ENCODE assay signal across 10 mouse cellular contexts in genomic region chr7:127896384-127896783, GRCm38 (mm10). TPM values are rescaled to one million over a fixed set of nuclear protein-coding genes. Genes with fewer than 3 reads are reported as not detected.
DNase-seq lines count a peak whose midpoint lies in the region; ATAC-seq lines count a peak whose summit lies in the region.
"Had no signal": no experiment of that assay in that cellular context is flagged by ENCODE, and none has a peak within 500 bp of the region (broad histone marks: within the 10 kb centered on the region; RNA-seq: fewer than 3 reads in every experiment).

No protein-coding gene starts in this region.

- H3K4me1 ChIP-seq in embryonic facial prominence, embryonic 11.5 days (ENCODE audit: control insufficient read depth, insufficient read depth, low read length) = no peaks in the 10 kb centered on the region

- no peaks in the 10 kb centered on the region for H3K9me3 ChIP-seq in embryonic facial prominence, embryonic 11.5 days (replicated peaks; ENCODE audit: control insufficient read depth, low read length)
- H3K9me3 ChIP-seq: stomach, embryonic 15.5 days had no signal

- no peak overlapping the region for H3K4me2 ChIP-seq in embryonic facial prominence, embryonic 11.5 days (ENCODE audit: low read depth, low read length)

- peak; percentile 60 for DNase-seq in gastrocnemius, adult 18-20 months (ENCODE audit: low spot score)
- no peak for DNase-seq in gastrocnemius, postnatal 25 days
- DNase-seq in A20 (ENCODE audit: low read depth, low spot score) = peak; percentile 79
- peak; percentile 52 for DNase-seq in adrenal gland, postnatal 25 days
- peak; percentile 61 for DNase-seq in embryonic facial prominence, embryonic 11.5 days (ENCODE audit: low spot score)
- DNase-seq in layer of hippocampus, adult 9-10 months (ENCODE audit: low spot score) = peak; percentile 58
- DNase-seq in thymus, postnatal 10 days (ENCODE audit: low spot score in 2 of 2) = peak; percentile 50 to 76

- no peaks in the 10 kb centered on the region for H3K27me3 ChIP-seq in embryonic facial prominence, embryonic 11.5 days (ENCODE audit: control insufficient read depth, insufficient read depth, low read length)
- H3K27me3 ChIP-seq: stomach, embryonic 15.5 days had no signal

- no peak for ATAC-seq in embryonic facial prominence, embryonic 11.5 days (replicated peaks; ENCODE audit: insufficient number of reproducible peaks, low FRiP score, low TSS enrichment, low read depth)
- ATAC-seq in monocyte, adult 5-6 weeks (replicated peaks; ENCODE audit: insufficient number of reproducible peaks, low FRiP score, low TSS enrichment, poor library complexity, severe bottlenecking) = 0 out of 2 replicates have a peak, but pooled peaks have one; percentile 30

- no peaks in the 10 kb centered on the region for H3K36me3 ChIP-seq in embryonic facial prominence, embryonic 11.5 days (replicated peaks; ENCODE audit: control insufficient read depth, insufficient read depth, low read depth, low read length)

- WGBS in embryonic facial prominence, embryonic 11.5 days = 57% methylated on average over 13 of the region's 13 CpGs

- H3K4me3 ChIP-seq in embryonic facial prominence, embryonic 11.5 days (ENCODE audit: low read depth, low read length) = no peak overlapping the region

- H3K9ac ChIP-seq in embryonic facial prominence, embryonic 11.5 days (replicated peaks; ENCODE audit: low read length) = no peak overlapping the region
- H3K9ac ChIP-seq: stomach, embryonic 15.5 days had no signal

- no peak overlapping the region for H3K27ac ChIP-seq in embryonic facial prominence, embryonic 11.5 days (replicated peaks; ENCODE audit: low read depth, low read length)

RNA-seq across cellular contexts. Expression of gene Vkorc1, which starts 1.0 kb away (rescaled TPM):
- 1 to 10 TPM; 7.5 to 9.9 TPM for total RNA-seq in gastrocnemius, adult 18-20 months (2021)
- total RNA-seq in gastrocnemius, postnatal 25 days (2021) = 10 to 100 TPM; 12.7 to 18.3 TPM
- total RNA-seq in adrenal gland, postnatal 25 days (2021) = 69.5 and 76.6 TPM in 2 replicates
- polyA plus RNA-seq in embryonic facial prominence, embryonic 11.5 days (2014; fragmentation: Nextera tagmentation; extraction: Ambion mirVana) = 64.5 and 67.4 TPM in 2 replicates
- total RNA-seq in monocyte, adult 5-6 weeks (2017) = 1.4 to 3.6 TPM (median 2.3 TPM) in 3 replicates

RNA-seq across cellular contexts. Expression of gene Gm21974, which starts 1.1 kb away (rescaled TPM):
- not detected for total RNA-seq in gastrocnemius, adult 18-20 months (2021)
- total RNA-seq in gastrocnemius, postnatal 25 days (2021) = not detected
- not detected in 2 replicates for total RNA-seq in adrenal gland, postnatal 25 days (2021)
- not detected in 2 replicates for polyA plus RNA-seq in embryonic facial prominence, embryonic 11.5 days (2014; fragmentation: Nextera tagmentation; extraction: Ambion mirVana)
- not detected in 3 replicates for total RNA-seq in monocyte, adult 5-6 weeks (2017)
- total RNA-seq: layer of hippocampus, adult 8-10 months had no signal
- polyA plus RNA-seq: stomach, embryonic 15.5 days had no signal

RNA-seq across cellular contexts. Expression of gene Prss53, which starts 5.6 kb away (rescaled TPM):
- total RNA-seq in gastrocnemius, adult 18-20 months (2021) = 1 to 10 TPM; 1.9 TPM
- total RNA-seq in gastrocnemius, postnatal 25 days (2021) = 1 to 10 TPM; 1.5 to 1.6 TPM
- total RNA-seq in adrenal gland, postnatal 25 days (2021) = 1.2 and 2.2 TPM in 2 replicates
- 0.22 and 0.28 TPM in 2 replicates for polyA plus RNA-seq in embryonic facial prominence, embryonic 11.5 days (2014; fragmentation: Nextera tagmentation; extraction: Ambion mirVana)
- 0.75 TPM in 1 of 3 replicates, not detected in the others for total RNA-seq in monocyte, adult 5-6 weeks (2017)

RNA-seq across cellular contexts. Expression of gene Bckdk, which starts 7.5 kb away (rescaled TPM):
- 100 to 1,000 TPM; 169 to 173 TPM for total RNA-seq in gastrocnemius, adult 18-20 months (2021)
- total RNA-seq in gastrocnemius, postnatal 25 days (2021) = 100 to 1,000 TPM; 142 to 143 TPM
- total RNA-seq in adrenal gland, postnatal 25 days (2021) = 119 and 123 TPM in 2 replicates
- polyA plus RNA-seq in embryonic facial prominence, embryonic 11.5 days (2014; fragmentation: Nextera tagmentation; extraction: Ambion mirVana) = 99.1 and 116 TPM in 2 replicates
- 10.0 to 27.5 TPM (median 12.5 TPM) in 3 replicates for total RNA-seq in monocyte, adult 5-6 weeks (2017)

RNA-seq across cellular contexts. Expression of gene Kat8, which starts 15.9 kb away (rescaled TPM):
- total RNA-seq in gastrocnemius, adult 18-20 months (2021) = 10 to 100 TPM; 23.1 to 24.7 TPM
- 10 to 100 TPM; 19.9 to 20.0 TPM for total RNA-seq in gastrocnemius, postnatal 25 days (2021)
- 30.0 and 32.6 TPM in 2 replicates for total RNA-seq in adrenal gland, postnatal 25 days (2021)
- polyA plus RNA-seq in embryonic facial prominence, embryonic 11.5 days (2014; fragmentation: Nextera tagmentation; extraction: Ambion mirVana) = 49.5 and 55.2 TPM in 2 replicates
- total RNA-seq in monocyte, adult 5-6 weeks (2017) = 48.9 to 58.0 TPM (median 55.2 TPM) in 3 replicates
